Mouse (Mus musculus) heart, embryonic 14.5 days (tissue): Measurements from ENCODE around the gene Ece1. TPM values are rescaled to one million over a fixed set of nuclear protein-coding genes. Genes with fewer than 3 reads are reported as not detected.

Source experiments
- ATAC-seq: fragments of 200-750 bp; cut with Nextera tagmentation; 2 replicates; pipeline ENCODE4 v1.8.0; 2017; ENCODE audit warnings: low read depth, moderate TSS enrichment; ENCODE audit not compliant: insufficient number of reproducible peaks, insufficient read depth, low FRiP score
- H3K27ac ChIP-seq, 2 experiments: fragments of 200-500 bp in 1 of 2; fragments of 300-500 bp in 1 of 2; sonication (generic) in 1 of 2; replicated peaks in 1 of 2; 2 replicates each; pipeline ENCODE4 v1.5.1; 2012 to 2014; ENCODE audit warnings: low read depth in 2 of 2, low read length in 2 of 2, control low read depth in 1 of 2, mild to moderate bottlenecking in 1 of 2, mixed read lengths in 1 of 2; ENCODE audit not compliant: control insufficient read depth in 1 of 2, insufficient read depth in 1 of 2
- H3K27me3 ChIP-seq: fragments of 300-500 bp; sonication (generic); 2 replicates; pipeline ENCODE4 v1.6.1; 2014; ENCODE audit warnings: mild to moderate bottlenecking, low read length, control low read depth; ENCODE audit not compliant: control insufficient read depth, insufficient read depth
- H3K36me3 ChIP-seq: fragments of 300-500 bp; sonication (generic); 2 replicates; pipeline ENCODE4 v1.6.1; 2014; ENCODE audit warnings: mild to moderate bottlenecking, control low read depth, low read length, mixed read lengths; ENCODE audit not compliant: control insufficient read depth, insufficient read depth
- H3K4me1 ChIP-seq, 2 experiments: fragments of 200-500 bp in 1 of 2; fragments of 300-500 bp in 1 of 2; sonication (generic) in 1 of 2; 2 replicates each; pipeline ENCODE4 v1.6.1; 2012 to 2014; ENCODE audit warnings: low read length in 2 of 2, control low read depth in 1 of 2, mixed read lengths in 1 of 2; ENCODE audit not compliant: control insufficient read depth in 2 of 2, insufficient read depth in 2 of 2
- H3K4me2 ChIP-seq: fragments of 300-500 bp; sonication (generic); 2 replicates; pipeline ENCODE4 v1.6.1; 2014; ENCODE audit warnings: mild to moderate bottlenecking, low read length
- H3K4me3 ChIP-seq, 2 experiments: fragments of 200-500 bp in 1 of 2; fragments of 300-500 bp in 1 of 2; sonication (generic) in 1 of 2; 2 replicates each; pipeline ENCODE4 v1.5.1; 2012 to 2014; ENCODE audit warnings: low read length in 2 of 2, mild to moderate bottlenecking in 2 of 2, control low read depth in 1 of 2, low read depth in 1 of 2, moderate library complexity in 1 of 2; ENCODE audit not compliant: control insufficient read depth in 1 of 2, insufficient read depth in 1 of 2
- H3K9ac ChIP-seq: fragments of 300-500 bp; sonication (generic); 2 replicates; pipeline ENCODE4 v1.6.1; 2014; ENCODE audit warnings: mild to moderate bottlenecking, low read length
- H3K9me3 ChIP-seq: fragments of 300-500 bp; sonication (generic); 2 replicates; pipeline ENCODE4 v1.6.1; 2016; ENCODE audit warnings: low read length, control low read depth; ENCODE audit not compliant: control insufficient read depth
- WGBS: fragments of 180-500 bp; shearing (Covaris S2); extraction: QIAGEN DNeasy Blood & Tissue Kit; methylation state at CpG from one replicate; pipeline ENCODE4 v1.1.7; 2014; 5-methylcytosine and 5-hydroxymethylcytosine counted together
- polyA plus RNA-seq: library from polyadenylated mRNA; unstranded; fragments of >200 nt; fragmentation: Nextera tagmentation; extraction: Ambion mirVana; gene quantifications from 2 replicates; pipeline ENCODE4 v1.2.1, GENCODE M21; 2014

Gene Ece1
- polyA plus RNA-seq, 1 experiment from 2014 or later: 92.8 TPM

DNA sequence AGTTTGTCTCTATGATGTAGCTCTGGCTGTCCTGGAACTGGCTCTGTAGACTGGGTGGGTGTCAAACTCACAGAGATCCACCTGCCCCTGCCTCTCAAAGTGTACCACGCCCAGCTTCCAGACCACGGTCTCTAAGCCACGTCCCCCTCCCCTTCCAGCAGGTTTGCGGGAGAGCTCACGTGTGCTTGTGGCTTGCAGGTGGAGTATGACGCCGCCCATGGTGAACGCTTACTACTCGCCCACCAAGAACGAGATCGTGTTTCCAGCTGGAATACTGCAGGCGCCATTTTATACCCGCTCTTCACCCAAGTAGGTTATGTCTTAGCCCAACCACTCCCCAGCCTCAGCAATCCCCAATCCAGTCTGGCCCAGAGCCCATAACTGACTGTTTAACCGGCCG lies 94.2 kb downstream of the Ece1 start:
- Histone ChIP-seq H3K9me3 (no peaks in the 10 kb centered on the region), H3K27me3 (no peaks in the 10 kb centered on the region), H3K27ac (no peak overlapping the region), H3K4me3 (no peak overlapping the region), H3K4me1 (peaks cover 5 to 13% of the 10 kb centered on the region in 2 experiments), H3K9ac (no peak overlapping the region), H3K36me3 (peaks cover 66% of the 10 kb centered on the region), H3K4me2 (no peak overlapping the region)
- WGBS: 95% methylated on average over 15 of the region's 15 CpGs
- no peak for ATAC-seq

DNA sequence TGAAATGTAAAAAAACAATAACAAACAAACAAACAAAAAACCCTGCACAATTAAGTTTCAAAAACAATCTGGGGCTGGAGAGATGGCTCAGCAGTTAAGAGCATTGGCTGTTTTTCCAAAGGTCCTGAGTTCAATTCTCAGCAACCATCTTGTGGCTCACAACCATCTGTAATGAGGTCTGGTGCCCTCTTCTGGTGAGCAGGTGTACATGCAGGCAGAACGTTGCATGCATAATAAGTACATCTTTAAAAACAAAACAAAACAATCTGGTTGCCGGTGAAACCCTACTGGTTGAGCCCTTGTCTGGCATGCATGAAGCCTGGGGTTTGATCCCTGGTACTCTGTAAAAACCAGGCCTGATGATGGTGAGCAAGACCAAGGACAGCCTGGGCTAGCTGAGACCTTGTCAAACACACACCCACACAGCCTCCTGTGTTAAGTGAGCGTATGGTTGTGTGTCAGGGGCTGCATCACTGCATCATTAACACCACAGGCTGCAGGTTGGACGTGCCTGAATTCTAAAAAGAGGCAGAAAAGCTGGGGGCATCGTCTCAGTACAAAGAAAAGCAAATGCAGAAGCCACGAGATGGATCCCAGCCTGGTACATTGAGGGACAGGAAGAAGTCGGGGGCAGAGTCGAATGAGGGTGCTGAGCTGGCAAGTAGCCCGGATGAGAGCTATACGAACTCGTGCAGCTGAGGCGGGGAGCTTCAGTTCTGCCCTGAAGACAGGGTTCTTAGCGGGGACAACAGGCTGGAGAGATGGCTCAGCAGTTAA lies 98.0 kb downstream of the Ece1 start:
- H3K36me3 ChIP-seq: peaks cover 83% of the 10 kb centered on the region

DNA sequence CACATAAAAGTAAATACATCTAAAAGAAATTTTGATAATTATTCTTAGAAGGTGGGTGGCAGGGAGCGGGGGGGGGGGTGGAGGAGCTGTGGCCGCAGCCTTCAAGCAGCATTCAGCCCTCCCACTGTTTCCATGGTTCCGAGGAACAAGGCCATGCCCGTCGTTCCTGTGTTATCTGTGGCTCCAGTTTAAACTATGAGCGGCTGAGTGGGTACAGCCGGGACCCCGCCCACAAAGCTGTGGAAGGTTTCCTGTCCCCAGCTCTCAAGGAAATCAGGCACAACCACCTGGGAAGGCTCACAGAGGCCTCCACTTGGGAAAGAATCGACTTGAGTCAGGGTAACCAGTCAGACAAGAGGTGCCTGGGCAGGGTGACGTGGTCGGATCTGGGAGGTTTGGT lies 98.7 kb downstream of the Ece1 start:
- H3K27me3 ChIP-seq: no peaks in the 10 kb centered on the region
- no peak overlapping the region; a peak in 1 of 4 replicates for H3K27ac ChIP-seq
- ATAC-seq: 0 out of 2 replicates have a peak, but pooled peaks have one; percentile 28
- no peak overlapping the region for H3K4me3 ChIP-seq
- peaks cover 5 to 6% of the 10 kb centered on the region in 2 experiments; a peak in 3 of 4 replicates for H3K4me1 ChIP-seq
- 22% methylated on average over 11 of the region's 11 CpGs for WGBS
- H3K9me3 ChIP-seq: no peaks in the 10 kb centered on the region
- no peak overlapping the region for H3K4me2 ChIP-seq
- peaks cover 80% of the 10 kb centered on the region for H3K36me3 ChIP-seq
- no peak overlapping the region for H3K9ac ChIP-seq

More for the DNA sequence above, 98.0 kb downstream of the Ece1 start:
- H3K4me3 ChIP-seq: no peak overlapping the region
- ATAC-seq: no peak
- H3K9ac ChIP-seq: no peak overlapping the region
- WGBS: 78% methylated on average over 13 of the region's 13 CpGs
- H3K4me1 ChIP-seq: peaks cover 5 to 9% of the 10 kb centered on the region in 2 experiments
- no peak overlapping the region for H3K27ac ChIP-seq
- no peak overlapping the region for H3K4me2 ChIP-seq
- no peaks in the 10 kb centered on the region for H3K9me3 ChIP-seq
- H3K27me3 ChIP-seq: no peaks in the 10 kb centered on the region

DNA sequence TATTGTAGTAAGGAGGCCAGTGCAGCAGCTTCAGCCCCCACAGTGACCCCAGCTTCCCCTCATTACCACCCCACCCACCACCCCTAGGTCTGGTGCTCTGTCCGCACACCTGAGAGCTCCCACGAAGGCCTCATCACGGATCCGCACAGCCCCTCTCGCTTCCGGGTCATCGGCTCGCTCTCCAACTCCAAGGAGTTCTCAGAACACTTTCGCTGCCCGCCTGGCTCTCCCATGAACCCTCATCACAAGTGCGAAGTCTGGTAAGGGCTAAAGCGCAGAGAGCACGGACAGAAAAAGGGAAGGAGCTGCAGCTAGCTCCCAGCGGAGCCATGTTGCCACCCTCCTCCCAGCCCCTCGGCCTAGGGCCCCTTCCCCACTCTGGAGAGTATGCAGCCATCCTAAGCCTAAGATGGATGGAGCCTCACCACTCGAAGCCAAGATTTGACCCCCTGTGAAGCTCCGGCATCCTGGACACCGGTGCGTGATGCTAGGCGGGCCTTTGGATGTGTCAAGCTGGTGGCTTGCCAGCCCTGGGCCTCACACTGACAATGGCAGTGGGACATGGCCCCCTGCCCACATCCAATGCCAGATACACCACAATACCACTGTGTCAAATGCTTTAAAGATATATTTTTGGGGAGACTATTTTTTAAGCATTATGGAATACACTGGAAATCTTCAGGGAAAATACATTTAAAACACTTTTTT lies 100.8 kb downstream of the Ece1 start:
- no peak overlapping the region for H3K9ac ChIP-seq
- no peak overlapping the region for H3K4me3 ChIP-seq
- no peaks in the 10 kb centered on the region for H3K27me3 ChIP-seq
- peaks cover 5 to 6% of the 10 kb centered on the region in 2 experiments; a peak in 3 of 4 replicates for H3K4me1 ChIP-seq
- H3K27ac ChIP-seq: no peak overlapping the region
- no peak for ATAC-seq
- peaks cover 61% of the 10 kb centered on the region for H3K36me3 ChIP-seq
- H3K4me2 ChIP-seq: no peak overlapping the region
- H3K9me3 ChIP-seq: no peaks in the 10 kb centered on the region
- 92% methylated on average over 20 of the region's 20 CpGs for WGBS

DNA sequence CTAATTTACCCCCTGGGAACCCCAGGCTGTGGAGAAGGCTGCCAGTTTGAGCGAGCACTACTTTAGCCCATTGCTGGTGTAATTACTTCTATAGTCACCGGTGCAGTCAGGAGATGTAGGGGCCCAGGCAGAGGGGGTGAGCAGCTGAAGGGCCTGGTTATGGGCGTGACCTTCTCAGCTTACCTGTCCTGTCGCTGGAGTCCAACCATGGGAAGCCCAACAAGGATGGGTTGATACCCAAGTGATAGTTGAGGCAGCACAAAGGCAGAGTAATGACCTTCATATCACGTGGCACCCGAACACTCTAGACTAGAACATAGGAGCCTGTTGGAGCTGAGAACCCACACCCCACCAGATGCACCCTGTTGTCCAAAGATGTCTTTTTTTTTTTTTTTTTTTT lies 101.4 kb downstream of the Ece1 start:
- peaks cover 5 to 6% of the 10 kb centered on the region in 2 experiments; a peak in 3 of 4 replicates for H3K4me1 ChIP-seq
- no peak overlapping the region for H3K9ac ChIP-seq
- no peak overlapping the region for H3K27ac ChIP-seq
- WGBS: 93% methylated on average over 6 of the region's 6 CpGs
- no peak for ATAC-seq
- peaks cover 56% of the 10 kb centered on the region for H3K36me3 ChIP-seq
- H3K27me3 ChIP-seq: no peaks in the 10 kb centered on the region
- no peak overlapping the region for H3K4me2 ChIP-seq
- no peak overlapping the region for H3K4me3 ChIP-seq
- no peaks in the 10 kb centered on the region for H3K9me3 ChIP-seq

DNA sequence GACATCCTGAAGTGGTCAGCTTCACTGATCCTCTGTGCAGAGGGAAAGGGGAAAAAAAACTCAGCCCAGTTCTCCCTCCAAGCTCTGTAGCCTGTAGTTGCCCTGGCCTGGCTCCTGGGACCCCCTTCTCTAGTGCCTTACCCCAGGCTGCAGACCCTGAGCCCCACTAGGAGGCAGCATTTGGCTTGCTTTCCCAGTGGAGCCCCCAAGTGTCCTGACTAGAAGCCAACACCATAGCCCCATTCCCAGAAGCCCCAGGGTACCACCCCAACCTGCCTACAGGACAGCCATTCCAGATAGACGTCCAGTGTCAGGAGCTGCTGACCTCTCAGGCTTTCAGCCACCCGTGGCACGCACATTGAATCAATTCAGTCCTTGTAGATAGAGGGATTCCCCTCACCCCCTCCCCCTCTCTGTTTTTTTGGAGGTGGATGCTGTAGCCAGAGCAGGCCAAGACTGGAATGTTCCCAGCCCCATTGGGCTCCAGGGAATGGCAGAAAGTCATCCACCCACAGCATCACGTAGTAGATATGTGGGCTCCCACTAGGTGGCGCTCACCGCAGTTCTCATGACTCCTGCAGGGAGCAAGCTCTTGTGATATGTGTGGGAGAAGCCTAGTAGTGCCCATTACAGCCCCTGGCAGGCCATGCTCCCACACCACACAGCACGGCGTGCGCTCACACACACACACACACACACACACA lies 102.0 kb downstream of the Ece1 start:
- H3K9me3 ChIP-seq: no peaks in the 10 kb centered on the region
- 67% methylated on average over 9 of the region's 9 CpGs for WGBS
- peaks cover 50% of the 10 kb centered on the region for H3K36me3 ChIP-seq
- no peak overlapping the region for H3K9ac ChIP-seq
- no peak overlapping the region for H3K4me2 ChIP-seq
- H3K27me3 ChIP-seq: no peaks in the 10 kb centered on the region
- H3K27ac ChIP-seq: no peak overlapping the region
- peaks cover 5 to 6% of the 10 kb centered on the region in 2 experiments; a peak in 3 of 4 replicates for H3K4me1 ChIP-seq
- no peak for ATAC-seq
- H3K4me3 ChIP-seq: no peak overlapping the region

DNA sequence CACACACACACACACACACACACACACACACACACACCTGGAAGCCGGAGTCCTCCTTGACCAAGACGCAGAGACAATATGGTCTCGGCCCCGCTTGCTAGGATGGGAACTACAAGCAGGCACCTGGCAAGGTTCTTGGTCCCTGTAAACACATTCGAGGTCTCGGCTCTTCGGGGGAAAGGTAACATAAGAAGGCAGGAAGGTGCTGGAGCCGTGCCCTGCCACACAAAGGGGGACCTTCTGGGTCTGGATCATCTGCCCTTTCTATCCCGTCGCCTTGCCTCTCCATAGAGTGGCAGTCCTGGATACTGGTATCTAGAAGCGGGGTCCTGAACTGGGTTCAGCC lies 102.5 kb downstream of the Ece1 start:
- Histone ChIP-seq H3K4me3 (no peak overlapping the region), H3K27ac (no peak overlapping the region), H3K4me2 (no peak overlapping the region), H3K4me1 (peaks cover 5 to 6% of the 10 kb centered on the region in 2 experiments; a peak in 3 of 4 replicates), H3K27me3 (no peaks in the 10 kb centered on the region), H3K9ac (no peak overlapping the region), H3K9me3 (no peaks in the 10 kb centered on the region), H3K36me3 (peaks cover 45% of the 10 kb centered on the region)
- 91% methylated on average over 11 of the region's 11 CpGs for WGBS
- ATAC-seq: no peak
